Mouse (Mus musculus) adrenal gland, postnatal 4 days (tissue): ENCODE measurements around the gene Olfr1095. TPM values are rescaled to one million over a fixed set of nuclear protein-coding genes. Genes with fewer than 3 reads are reported as not detected.

Experiments used
- DNase-seq, 2 experiments: peaks; one replicate each; pipeline ENCODE4 v3.0.0; 2021 to 2022; ENCODE audit warnings: low spot score in 2 of 2, mixed read lengths in 2 of 2
- long read RNA-seq, 2 experiments: library from polyadenylated mRNA; stranded (forward); transcript quantifications; one replicate each; pipeline ENCODE4 v2.0.0; 2021
- total RNA-seq, 2 experiments: library from RNA; stranded (reverse); gene quantifications; 2 replicates each; pipeline ENCODE4 v1.2.3; 2021

The Olfr1095 gene
- not detected for total RNA-seq
- long read RNA-seq, experiment 1, result 0 reads
- long read RNA-seq, experiment 2, result 0 reads

DNA sequence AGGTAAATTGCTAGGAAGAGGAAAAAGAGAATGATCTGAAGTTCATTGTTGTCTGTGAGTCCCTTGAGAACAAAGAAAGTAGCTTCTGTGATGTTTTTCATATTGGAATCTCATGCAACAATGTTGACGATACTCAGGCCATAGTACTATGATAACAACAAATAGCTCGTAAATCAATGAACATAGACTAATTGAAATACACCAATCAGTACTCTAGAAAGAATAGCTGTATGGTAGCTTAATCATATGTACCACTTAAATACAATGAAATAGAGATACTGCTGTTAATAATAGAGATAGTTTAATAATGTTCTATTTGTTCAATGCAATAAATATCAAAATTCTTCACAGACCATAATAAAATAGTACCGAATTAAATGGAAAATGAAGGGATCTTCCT lies at the start of gene Olfr1095:
TSS of gene Olfr1095 (minus strand) at position 101 of the 400 bp plus-strand sequence.
- DNase-seq, result no peak

DNA sequence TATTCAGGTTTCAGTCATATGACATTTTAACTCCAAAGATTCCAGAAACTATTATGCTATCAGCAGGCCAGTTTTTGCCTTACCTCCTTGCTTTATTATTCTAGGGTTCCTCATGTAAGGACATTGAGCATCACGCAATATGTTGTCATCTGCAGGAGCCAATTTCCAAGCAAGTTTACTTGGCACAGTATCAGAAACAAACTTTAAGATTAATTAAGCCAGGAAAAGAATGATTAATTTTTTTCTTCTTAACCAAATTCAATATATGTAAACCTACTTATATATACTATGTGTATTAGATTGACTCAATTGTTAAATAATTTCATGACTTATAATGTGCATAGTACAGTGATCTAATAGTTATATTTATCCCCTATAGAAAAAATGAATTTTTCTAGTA lies 40.6 kb upstream of the Olfr1095 start, which contains the start of gene Olfr1097:
TSS of gene Olfr1097 (minus strand) at position 101 of the 400 bp plus-strand sequence.
- no peak for DNase-seq

DNA sequence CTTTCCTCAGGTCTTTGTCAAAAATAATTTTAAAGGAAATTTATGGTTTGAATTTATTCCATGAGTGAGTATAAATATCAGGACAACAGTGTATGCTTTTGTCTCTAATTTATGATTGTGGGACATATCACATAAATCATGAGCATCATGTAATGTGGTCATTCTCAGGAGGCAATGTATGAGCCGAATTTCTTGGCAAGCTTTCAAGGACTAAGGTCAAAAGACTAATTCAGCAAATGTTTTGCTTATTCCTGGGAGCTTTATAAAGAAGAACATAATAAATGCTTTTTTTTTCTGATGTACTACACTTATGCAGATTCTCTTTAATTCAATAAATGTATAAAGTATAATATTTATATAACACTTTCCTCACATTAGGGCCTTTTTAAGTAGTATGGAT lies 23.2 kb upstream of the Olfr1095 start, which contains the start of gene Gm13723:
TSS of gene Gm13723 (minus strand) at position 101 of the 400 bp plus-strand sequence.
- no peak for DNase-seq

- no peak for DNase-seq
Measured at GRCm38 (mm10) chr2:86824363-86824762, 27.1 kb downstream of the Olfr1095 start, which contains the start of gene Olfr1094. TSS of gene Olfr1094 (plus strand) at chr2:86824663.

GRCm38 (mm10) chr2:86809918-86810317 lies 41.6 kb downstream of the Olfr1095 start, which contains the start of gene Olfr141:
TSS of gene Olfr141 (minus strand) at chr2:86810018.
- DNase-seq, result no peak

Other genes starting within 250 kb of the Olfr1095 start
- not detected for gene Olfr1084, start 212.0 kb downstream of the Olfr1095 start, total RNA-seq
- not detected for gene Olfr1085, start 189.7 kb downstream of the Olfr1095 start, total RNA-seq
- not detected for gene Olfr1086, start 171.6 kb downstream of the Olfr1095 start, total RNA-seq
- gene Olfr1087, start 153.3 kb downstream of the Olfr1095 start, total RNA-seq, result not detected
- gene Olfr1089, start 118.0 kb downstream of the Olfr1095 start, total RNA-seq, result not detected
- gene Olfr1090, start 92.7 kb downstream of the Olfr1095 start, total RNA-seq, result not detected
- gene Olfr1093, start 69.2 kb downstream of the Olfr1095 start, total RNA-seq, result not detected
- gene Olfr141, start 41.7 kb downstream of the Olfr1095 start, total RNA-seq, result not detected
- gene Olfr1094, start 27.0 kb downstream of the Olfr1095 start, total RNA-seq, result not detected
- gene Gm13723, start 23.1 kb upstream of the Olfr1095 start, total RNA-seq, result not detected
- not detected for gene Olfr1097, start 40.5 kb upstream of the Olfr1095 start, total RNA-seq
- not detected for gene Olfr1098, start 72.8 kb upstream of the Olfr1095 start, total RNA-seq
- gene Olfr1099, start 109.0 kb upstream of the Olfr1095 start, total RNA-seq, result not detected
- not detected for gene Olfr1100, start 128.3 kb upstream of the Olfr1095 start, total RNA-seq
- gene Olfr1101, start 139.5 kb upstream of the Olfr1095 start, total RNA-seq, result not detected
- gene Olfr1102, start 146.7 kb upstream of the Olfr1095 start, total RNA-seq, result not detected
- not detected for gene Olfr1104, start 175.4 kb upstream of the Olfr1095 start, total RNA-seq
- not detected for gene Olfr1105, start 184.8 kb upstream of the Olfr1095 start, total RNA-seq
- gene Olfr1106, start 200.6 kb upstream of the Olfr1095 start, total RNA-seq, result not detected
- gene Olfr1107, start 224.1 kb upstream of the Olfr1095 start, total RNA-seq, result not detected
- gene Olfr1109, start 244.3 kb upstream of the Olfr1095 start, total RNA-seq, result not detected